Mouse (Mus musculus): ENCODE results near the gene Mmp14.

Mmp14 gene

DNA sequence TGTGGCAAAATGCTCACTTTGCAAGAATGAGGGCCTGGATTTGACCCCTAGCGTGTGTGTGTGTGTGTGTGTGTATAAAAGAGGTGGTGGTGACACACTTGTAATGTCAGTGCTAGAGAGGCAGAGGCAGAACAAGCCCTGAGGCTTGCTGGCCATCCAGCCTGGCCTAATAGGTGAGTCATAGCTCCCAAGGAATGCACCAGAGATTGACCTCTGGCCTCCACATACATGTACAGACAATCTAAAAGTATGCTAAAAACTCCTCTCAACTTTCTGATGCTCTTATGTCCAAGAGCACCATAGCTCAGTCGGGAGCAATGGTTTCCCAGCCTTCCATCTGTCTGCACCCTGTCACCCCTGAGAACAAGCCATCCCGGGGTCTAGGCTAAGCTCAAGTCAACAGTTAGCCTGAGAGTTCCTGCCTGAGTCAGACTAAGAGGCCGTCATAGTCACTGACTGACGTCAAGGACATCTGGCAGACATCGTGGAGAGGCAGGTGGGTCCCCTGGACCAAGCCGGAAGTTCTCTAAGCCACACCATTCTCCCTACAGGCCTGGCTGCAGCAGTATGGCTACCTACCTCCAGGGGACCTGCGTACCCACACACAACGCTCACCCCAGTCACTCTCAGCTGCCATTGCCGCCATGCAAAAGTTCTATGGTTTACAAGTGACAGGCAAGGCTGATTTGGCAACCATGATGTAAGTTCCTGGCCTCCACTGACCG lies 3.9 kb downstream of the Mmp14 start:
- no peak for DNase-seq

DNA sequence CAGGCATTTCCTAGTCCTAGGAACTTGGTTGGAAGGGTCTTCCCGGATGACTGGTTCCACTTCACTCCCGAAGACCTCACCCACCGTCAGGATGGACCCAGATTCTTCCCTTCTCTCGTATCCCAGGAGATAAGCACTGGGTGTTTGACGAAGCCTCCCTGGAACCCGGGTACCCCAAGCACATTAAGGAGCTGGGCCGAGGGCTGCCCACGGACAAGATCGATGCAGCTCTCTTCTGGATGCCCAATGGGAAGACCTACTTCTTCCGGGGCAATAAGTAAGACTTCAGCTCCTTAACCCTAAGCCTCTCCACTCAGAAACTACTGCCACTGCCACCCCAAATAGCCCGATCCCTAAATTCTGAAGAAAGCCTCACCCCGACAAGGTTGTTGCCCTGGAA lies 7.7 kb downstream of the Mmp14 start:
- DNase-seq = no peak

DNA sequence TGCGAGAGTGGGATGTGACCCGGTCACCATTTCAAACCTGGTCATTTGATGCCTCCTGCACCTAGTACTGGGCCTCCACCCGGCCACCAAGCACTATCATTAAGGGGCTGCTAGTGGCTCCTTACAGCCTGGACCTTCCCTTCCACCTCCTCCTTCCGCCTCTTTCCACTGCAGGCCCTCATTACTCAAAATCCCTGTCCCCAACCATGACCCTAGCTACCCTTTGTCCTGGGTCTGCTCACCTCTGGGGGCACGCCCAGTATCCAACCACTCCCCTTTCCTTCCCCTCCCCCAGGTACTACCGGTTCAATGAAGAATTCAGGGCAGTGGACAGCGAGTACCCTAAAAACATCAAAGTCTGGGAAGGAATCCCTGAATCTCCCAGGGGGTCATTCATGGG lies 8.2 kb downstream of the Mmp14 start:
- no peak for DNase-seq

DNA sequence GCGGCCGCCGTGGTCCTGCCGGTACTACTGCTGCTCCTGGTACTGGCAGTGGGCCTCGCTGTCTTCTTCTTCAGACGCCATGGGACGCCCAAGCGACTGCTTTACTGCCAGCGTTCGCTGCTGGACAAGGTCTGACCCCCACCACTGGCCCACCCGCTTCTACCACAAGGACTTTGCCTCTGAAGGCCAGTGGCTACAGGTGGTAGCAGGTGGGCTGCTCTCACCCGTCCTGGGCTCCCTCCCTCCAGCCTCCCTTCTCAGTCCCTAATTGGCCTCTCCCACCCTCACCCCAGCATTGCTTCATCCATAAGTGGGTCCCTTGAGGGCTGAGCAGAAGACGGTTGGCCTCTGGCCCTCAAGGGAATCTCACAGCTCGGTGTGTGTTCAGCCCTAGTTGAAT lies 9.1 kb downstream of the Mmp14 start:
- no peak for DNase-seq

GRCm38 (mm10) chr14:54441365-54441764 lies 10.0 kb downstream of the Mmp14 start:
- DNase-seq = no peak

DNA sequence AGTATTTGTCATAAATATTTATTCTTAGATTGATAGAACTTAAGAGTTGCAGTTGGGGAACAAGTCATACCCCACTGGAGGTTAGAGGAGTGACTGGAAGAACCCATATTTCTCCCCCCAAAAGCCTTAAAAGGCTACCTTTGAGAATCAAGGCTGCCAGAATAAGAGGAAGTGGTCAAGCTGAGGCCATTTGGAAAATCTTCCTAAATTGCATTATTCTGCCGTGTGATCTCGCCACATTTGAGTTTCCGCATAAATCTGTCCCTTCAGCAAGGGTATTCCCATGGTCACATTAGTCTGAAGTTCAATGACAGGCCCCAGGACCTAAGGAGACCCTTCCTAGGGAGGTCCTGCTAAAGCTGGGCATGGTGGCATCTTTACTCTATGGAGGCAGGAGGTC lies 11.1 kb downstream of the Mmp14 start:
- DNase-seq = no peak

GRCm38 (mm10) chr14:54443196-54443595 lies 11.8 kb downstream of the Mmp14 start:
- no peak for DNase-seq

GRCm38 (mm10) chr14:54443712-54444618 lies 12.6 kb downstream of the Mmp14 start:
- no peak for DNase-seq

GRCm38 (mm10) chr14:54445476-54445875 lies 14.1 kb downstream of the Mmp14 start:
- no peak for DNase-seq

DNA sequence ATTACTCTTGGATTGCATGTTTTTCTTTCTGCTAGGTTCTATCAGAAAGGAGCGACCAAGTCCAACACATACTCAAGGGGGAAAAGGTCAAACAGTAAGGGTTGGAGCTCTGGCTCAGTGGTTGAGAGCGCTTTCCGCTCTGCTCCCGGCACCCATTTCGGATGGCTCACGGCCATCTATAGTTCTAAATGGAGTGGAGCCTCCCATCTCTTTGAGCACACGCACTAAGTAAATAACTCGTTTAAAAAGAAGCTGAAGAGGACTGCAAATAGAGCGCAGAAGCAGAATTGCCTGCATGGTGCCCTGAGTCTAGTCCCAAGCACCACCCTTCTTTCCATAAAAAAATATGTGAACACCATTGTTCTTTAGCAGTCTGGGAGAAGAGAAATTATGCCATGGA lies 22.2 kb downstream of the Mmp14 start:
- no peak for DNase-seq

GRCm38 (mm10) chr14:54454669-54455528 lies 23.5 kb downstream of the Mmp14 start:
- no peak for DNase-seq

GRCm38 (mm10) chr14:54457907-54458569 lies 26.6 kb downstream of the Mmp14 start:
- DNase-seq = no peak

- DNase-seq = no peak
Observed at GRCm38 (mm10) chr14:54462146-54462545, 30.7 kb downstream of the Mmp14 start.

GRCm38 (mm10) chr14:54463108-54463958 lies 31.9 kb downstream of the Mmp14 start:
- DNase-seq = no peak

GRCm38 (mm10) chr14:54463959-54464292 lies 32.5 kb downstream of the Mmp14 start, which contains the start of gene Lrp10:
Lrp10 (plus strand) TSS chr14:54464137.
- DNase-seq = peak; percentile 94

DNA sequence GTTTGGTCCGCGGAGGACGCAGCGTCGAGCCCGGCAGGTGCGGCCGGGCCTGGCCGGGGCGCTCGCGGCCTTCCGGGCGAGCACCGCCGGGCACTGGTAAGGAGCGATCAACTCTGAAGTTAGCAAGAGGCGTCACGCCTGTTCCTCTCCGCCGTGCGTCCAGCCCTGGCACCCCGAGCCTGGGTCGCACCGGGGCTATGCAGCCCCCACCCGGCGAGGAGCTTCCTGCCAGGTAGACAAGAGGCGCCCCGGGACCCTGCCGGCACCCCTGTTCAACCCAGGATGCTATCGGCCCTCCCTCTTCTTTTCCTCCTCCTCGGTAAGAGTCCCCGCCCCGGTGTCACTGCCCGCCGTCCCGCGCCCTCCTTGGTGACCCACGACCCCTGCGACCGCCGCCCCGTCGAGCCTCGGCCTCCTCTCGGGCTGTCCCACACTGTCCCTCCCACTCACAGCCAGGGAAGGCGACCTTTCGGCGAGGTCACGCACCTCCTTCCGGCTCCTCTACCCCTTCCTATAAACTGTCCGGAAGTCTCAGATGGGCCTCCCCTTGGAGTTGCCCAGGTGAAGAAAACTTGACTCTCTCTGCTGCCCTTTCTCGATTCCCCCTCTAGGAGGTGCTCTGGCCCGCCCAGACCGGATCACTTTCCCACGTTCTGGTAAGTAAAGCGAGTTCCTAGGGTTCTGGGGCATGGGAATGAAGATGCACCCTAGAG lies 33.0 kb downstream of the Mmp14 start:
- peak; percentile 83 for DNase-seq

GRCm38 (mm10) chr14:54471467-54471866 lies 40.1 kb downstream of the Mmp14 start:
- no peak for DNase-seq

DNA sequence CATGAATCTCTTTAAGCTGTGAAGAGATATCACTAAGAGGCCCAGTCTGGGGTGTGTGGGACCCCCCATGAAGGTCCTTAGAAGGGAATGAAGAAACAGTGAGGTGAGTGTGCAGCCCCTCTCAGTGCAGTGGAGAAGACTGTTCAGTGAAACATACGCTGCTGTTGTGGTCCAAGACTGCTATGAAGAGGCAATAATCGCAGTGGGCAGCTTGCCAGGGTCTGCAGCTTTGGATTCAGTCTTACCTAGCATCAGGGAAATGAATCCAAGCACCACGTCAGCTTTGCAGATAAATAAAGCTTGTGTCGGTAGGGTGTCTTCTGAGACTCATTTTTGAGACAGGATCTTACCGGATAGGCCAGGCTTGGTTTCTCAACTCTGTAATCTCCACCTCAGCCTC lies 41.3 kb downstream of the Mmp14 start:
- DNase-seq = no peak

GRCm38 (mm10) chr14:54474744-54475143 lies 43.3 kb downstream of the Mmp14 start:
- DNase-seq = no peak

DNA sequence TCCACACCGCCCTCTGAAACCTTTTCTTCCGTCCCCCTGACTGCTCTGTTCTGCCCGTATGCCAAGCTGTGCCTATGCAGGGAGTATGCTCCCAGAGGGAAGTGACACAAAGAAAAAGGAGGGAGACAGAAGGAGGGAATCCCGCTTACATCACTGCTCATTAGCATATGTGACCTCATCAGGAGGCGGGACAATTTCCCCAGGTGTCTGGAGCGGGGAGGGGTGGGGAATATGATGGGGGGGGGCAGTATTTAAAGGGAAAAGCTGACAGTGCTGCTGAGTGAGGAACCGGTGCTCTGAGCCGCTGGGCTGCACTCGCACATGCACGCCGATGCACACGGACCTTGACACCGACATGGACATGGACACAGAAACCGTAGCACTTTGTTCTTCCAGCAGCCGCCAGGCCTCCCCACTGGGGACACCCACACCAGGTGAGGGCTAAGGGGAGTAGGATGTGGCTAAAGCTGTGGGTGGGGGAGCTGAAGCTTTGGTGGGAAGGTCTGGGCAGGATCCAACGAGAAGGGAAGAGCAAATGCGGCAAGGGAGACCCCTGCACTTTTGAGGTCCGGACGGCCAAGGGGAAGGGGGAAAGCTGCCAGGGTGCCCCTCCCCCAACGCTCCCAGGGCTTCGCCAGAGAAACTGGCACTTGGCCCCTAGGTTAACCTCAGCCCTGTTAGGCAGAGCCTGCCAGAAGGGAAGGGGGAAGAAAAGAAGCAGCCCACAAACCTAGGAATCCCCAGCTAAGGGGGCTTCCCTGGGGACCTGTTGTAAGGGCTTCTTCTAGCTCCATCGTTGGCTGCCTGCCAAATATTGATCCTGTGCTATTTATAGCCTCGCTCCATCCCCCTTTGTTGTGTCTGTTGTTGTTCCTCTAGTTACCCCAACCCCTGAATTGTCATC lies 44.8 kb downstream of the Mmp14 start, which contains the start of gene Rem2:
TSS of gene Rem2 (plus strand) at position 160 of the 904 bp plus-strand sequence.
- DNase-seq = no peak
